Mouse (Mus musculus) layer of hippocampus, adult 9-11 months (tissue): ENCODE measurements around the gene Clasp1.

ENCODE experiments used
- DNase-seq: peaks from one replicate; pipeline ENCODE4 v3.0.0; 2022

Clasp1 gene

GRCm38 (mm10) chr1:118403440-118403839 lies 14.6 kb downstream of the Clasp1 start:
- DNase-seq, result no peak

GRCm38 (mm10) chr1:118407586-118408250 lies 18.9 kb downstream of the Clasp1 start:
- no peak for DNase-seq

DNA sequence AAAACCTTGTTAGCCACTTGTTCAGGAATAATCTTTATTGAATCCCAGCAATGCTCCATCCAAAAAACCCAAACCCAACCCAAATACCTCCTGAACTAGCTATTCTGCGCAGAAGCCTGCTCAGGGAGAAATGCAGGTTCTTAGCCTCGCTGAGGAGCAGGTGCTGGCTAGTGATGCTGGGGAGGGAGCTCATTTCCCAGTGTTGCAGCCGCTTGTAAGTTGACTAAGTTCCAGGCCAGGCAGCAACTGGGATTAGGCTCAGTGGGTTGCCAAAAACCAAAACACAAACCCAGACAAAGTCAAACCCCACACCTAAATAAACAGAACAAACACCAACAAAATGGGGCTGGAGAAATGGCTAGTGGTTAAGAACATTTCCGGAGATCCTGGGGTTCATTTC lies 20.4 kb downstream of the Clasp1 start:
- DNase-seq, result no peak

DNA sequence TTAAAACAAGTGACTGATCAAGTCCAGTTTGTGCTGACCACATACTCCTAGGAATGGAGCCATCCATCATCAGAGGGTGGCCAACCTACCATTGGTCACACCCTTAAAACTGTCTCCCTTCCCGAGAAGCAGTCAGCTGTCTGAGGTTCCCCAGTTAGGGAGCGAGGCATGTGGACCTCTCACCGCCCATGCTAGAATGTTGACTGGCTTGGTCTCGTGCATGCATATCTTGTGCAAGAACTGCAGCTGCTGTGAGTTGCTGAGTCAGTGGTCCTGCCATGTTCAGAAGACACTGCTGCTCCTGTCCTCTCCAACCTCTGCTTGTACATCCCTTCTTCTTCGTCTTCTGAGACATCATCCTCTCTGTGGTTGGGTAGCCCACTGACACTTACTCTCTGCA lies 22.0 kb downstream of the Clasp1 start:
- no peak for DNase-seq

- DNase-seq, result no peak
Observed at GRCm38 (mm10) chr1:118413169-118413568, 24.3 kb downstream of the Clasp1 start.

DNA sequence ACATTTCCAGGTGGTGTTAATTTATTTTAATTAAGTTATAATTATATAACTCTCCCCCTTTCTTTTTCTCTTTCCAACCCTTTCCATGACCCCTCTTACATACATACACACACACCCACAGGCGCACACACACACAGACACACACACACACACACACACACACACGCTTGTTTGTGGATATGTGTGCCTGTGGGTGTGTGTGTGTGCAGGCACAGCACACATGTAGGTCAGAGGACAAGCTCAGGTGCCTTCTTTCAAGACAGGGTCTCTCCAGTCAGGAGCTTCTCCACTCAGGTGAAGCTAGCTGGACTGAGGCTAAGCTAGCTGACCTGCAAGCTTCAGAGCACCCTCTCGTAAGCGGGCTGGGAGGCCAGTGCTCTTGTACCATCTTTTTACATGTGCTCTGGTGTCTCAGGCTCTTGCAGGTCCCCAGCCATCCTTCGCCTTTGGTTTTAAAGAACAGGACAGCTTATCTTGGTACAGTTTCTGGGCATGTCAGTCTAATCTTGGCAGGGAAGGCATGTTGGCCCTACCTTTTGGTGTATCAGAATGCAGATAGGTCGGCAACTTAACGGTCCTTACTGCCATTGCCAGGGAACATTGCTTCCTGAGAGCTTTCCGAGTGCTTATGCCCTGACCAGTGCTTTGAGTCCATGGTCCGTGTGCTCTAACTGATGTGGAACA lies 28.3 kb downstream of the Clasp1 start:
- DNase-seq, result no peak

- DNase-seq, result no peak
Observed at GRCm38 (mm10) chr1:118419399-118419798, 30.5 kb downstream of the Clasp1 start.

- no peak for DNase-seq
Observed at GRCm38 (mm10) chr1:118421149-118421548, 32.3 kb downstream of the Clasp1 start.

GRCm38 (mm10) chr1:118422812-118423211 lies 34.0 kb downstream of the Clasp1 start:
- no peak for DNase-seq

- no peak for DNase-seq
Observed at GRCm38 (mm10) chr1:118425982-118426381, 37.1 kb downstream of the Clasp1 start.

DNA sequence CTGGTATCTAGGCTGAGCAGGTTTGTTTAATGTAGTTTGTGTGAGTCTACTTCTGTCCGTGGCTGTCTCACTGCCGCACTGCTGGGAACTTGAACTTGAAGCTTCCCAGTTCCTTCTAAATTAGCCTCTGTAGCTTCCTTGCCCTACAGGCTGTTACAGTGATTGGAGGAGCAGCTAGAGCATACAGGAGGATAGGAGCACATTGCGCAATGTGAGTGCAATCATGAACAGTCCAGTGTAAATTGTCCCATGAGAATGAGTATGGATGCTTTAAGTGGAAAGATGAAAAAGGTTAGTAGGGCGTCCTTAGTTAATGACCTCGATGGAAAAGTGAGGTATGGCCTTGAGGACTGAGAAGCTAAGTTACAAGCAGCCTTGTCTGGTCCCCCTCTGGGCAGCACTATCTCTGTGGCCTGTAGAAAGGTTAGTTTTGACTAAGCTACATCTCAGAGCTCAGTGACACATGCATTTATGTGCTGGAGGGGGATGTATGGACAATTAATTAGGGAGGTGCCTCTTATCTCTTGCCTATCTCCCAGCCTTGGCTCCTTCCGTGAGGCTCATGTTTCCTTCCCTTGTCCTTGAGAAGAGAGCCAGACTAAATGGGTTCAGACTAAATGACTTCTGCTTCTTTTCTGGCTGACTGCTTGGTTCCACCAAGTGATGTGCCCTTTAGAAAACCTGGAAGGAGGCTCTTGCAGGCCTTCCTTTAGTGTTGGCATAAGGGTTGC lies 39.7 kb downstream of the Clasp1 start:
- no peak for DNase-seq

DNA sequence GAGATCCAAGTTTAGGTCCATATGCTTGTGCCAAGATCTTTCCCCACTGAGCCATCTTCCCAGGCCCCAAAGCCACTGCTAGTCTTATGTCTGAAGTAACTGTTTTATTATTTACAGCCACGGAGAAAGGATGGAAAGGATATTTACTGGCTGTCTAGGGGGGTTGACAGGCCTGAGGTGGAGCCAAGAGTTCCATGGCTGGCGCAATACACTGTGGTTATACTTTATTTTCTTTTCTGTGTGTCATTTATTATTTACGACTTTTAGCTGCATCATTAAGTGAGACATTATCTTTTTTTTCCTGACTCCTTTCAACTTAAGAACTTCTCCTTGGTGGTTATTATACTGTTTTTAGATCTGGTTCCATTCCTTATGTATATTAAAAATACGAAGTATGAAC lies 42.7 kb downstream of the Clasp1 start:
- DNase-seq, result no peak

DNA sequence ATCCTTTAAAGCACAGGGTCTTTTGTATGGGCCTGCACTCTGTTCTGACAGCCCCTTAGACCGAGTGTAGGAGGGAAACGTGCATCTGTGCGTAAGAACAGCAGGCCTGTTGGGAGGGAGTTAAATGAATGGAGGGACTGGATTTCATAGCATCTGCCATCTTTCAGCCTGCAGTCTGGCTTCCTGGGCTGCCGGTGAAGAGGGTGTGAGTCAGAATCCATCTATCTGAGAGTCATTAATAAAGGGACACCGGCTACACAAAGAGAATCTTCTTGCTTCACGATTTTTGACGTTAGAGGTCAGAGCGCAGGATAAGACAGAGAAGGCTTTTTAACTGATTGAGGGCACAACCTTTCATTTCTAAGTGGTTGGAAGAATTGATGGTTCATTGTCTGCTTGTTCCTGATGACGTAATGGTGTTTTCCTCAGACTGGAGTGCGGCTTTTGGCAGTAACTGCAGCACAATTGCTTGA lies 46.2 kb downstream of the Clasp1 start:
- DNase-seq, result peak; percentile 54

- DNase-seq, result no peak
Observed at GRCm38 (mm10) chr1:118437856-118438255, 49.0 kb downstream of the Clasp1 start.

- DNase-seq, result no peak
Observed at GRCm38 (mm10) chr1:118438332-118438731, 49.5 kb downstream of the Clasp1 start.

- no peak for DNase-seq
Observed at GRCm38 (mm10) chr1:118440547-118440946, 51.7 kb downstream of the Clasp1 start.

DNA sequence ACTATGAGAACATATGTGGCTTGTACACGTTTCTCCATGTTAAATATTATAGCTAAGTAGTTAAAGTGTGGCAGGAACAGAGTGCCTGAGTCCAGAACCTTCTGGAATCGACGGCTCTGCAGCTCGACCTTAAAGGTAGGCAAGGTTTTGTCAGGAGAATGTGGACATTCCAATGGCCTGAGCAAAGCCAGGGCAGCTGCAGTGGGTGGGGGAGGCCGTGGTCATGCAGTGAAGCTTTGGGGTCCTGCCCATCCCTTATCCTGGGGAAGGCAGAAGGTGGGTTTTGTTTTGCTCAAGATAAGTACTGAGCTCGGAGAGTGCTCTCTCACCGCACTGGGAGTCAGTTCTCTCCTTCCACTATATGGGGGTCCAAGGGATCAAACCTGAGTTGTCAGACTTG lies 55.6 kb downstream of the Clasp1 start:
- no peak for DNase-seq

DNA sequence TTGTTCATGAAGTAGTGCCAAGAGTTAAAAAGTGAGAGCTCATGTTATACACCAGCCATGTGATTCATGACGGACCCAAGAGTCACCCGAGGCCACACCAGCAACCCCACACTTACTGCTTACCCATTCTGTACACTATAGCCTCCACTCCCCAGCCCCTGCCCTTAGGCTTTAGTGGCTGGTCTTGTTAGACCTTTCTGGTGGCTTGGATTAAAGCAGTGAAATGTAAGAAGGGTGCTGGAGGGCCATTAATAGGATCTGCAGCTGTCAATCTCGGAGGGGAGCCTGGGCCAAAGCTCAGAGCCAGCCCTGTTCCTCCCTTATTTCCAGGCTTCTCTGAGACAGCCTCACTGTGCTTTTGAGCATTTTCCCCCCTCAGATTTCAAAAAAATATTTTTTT lies 56.1 kb downstream of the Clasp1 start:
- DNase-seq, result no peak

DNA sequence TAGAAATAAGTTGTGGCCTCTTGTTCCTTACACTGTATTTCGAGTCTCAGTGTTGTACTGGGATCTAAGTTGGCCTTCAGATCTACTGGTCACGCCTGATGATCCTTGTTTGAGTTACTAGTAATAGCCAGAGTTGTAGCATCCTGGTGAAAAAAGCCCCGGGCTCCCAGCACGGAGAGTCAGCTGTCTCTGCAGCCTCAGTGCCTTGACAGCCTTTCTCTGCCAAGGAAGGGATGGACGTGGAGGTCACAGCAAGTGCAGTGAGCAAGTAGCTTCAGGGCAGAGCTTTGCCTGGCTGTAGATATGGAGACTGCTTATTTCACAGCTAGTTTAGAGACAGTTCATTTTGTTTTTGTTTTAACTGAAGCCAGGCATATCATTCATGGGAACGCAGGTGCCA lies 56.6 kb downstream of the Clasp1 start:
- DNase-seq, result no peak

GRCm38 (mm10) chr1:118446006-118446405 lies 57.1 kb downstream of the Clasp1 start:
- no peak for DNase-seq

DNA sequence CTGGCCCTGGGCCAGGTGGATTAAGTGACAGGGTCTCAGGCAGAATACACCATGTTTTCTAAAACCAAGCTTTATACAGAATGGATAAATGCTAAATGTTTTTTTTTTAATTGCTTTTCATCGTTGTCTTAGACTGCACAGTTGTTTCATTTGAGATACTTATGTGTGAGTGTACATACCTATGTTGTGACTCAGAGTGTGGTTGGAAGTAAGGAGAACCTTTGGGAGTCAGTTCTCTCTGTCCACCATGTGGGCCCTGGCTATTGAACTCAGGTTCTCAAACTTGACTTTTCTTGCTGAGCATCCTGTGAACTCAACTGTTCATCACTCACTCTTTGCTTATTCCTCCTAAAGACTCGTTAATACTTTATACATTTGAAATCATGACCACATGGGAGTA lies 58.3 kb downstream of the Clasp1 start:
- no peak for DNase-seq

- DNase-seq, result no peak
Observed at GRCm38 (mm10) chr1:118448214-118448613, 59.4 kb downstream of the Clasp1 start.

DNA sequence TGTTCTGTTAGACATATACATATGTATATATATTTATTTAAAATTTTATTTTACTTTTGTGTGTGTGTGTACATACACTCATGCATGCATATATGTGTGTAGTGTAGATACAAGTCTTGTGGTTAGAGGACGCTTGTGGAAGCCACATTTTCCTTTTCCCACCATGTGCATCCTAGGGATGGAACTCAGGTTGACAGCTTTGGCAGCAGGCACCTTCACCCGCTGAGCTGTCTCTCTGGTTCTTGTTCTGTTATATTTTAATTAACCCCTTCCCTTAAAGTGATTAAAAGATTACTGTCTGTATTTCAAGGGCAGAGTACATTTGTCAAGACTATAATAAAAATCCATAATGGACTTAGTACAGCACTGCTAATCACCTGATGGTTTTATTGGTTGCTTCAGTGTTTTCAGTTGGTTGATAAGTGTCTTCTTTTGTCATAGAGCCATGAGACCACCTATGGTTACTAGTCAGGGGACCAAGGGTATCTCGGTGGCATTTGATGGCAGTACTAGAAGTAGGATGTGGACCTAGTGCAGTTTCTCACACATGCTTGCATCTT lies 62.1 kb downstream of the Clasp1 start:
- DNase-seq, result no peak

DNA sequence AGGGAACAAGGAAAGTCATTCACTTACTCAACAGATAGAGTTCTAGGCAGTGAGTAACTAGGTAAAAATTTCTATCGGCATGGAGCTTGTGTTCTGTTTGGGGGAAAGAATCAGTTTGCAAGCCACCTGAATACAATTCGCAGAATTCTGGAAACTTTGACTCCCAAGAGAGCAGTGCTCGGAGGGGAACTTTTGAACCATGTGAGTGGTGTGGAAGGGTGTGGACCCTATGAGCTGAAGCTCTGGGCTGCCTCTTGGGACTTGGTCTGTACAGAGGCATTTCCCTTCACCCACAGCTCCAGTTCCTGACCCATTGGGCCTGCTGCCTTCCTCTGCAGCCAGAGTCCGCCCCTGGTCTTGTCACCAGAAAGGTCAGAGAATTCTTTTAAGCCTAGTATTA lies 64.7 kb downstream of the Clasp1 start:
- no peak for DNase-seq
